Mouse (Mus musculus) olfactory bulb, adult 2 months (tissue): ENCODE results near the gene Gm3646. TPM values are rescaled to one million over a fixed set of nuclear protein-coding genes. Genes with fewer than 3 reads are reported as not detected.

Source experiments
- H3K27ac ChIP-seq: fragments of 200-500 bp; 2 replicates; pipeline ENCODE4 v1.5.1; 2012; ENCODE audit warnings: low read depth, low read length; ENCODE audit not compliant: insufficient read depth
- H3K4me1 ChIP-seq: fragments of 200-500 bp; 2 replicates; pipeline ENCODE4 v1.6.1; 2012; ENCODE audit warnings: low read length; ENCODE audit not compliant: control insufficient read depth, insufficient read depth
- H3K4me3 ChIP-seq: fragments of 200-500 bp; 2 replicates; pipeline ENCODE4 v1.5.1; 2012; ENCODE audit warnings: mild to moderate bottlenecking, low read depth, low read length, moderate library complexity; ENCODE audit not compliant: insufficient read depth
- CTCF ChIP-seq: fragments of 200-500 bp; IDR thresholded peaks from 2 replicates; pipeline ENCODE4 v1.5.1; 2012; ENCODE audit warnings: low read depth, mild to moderate bottlenecking, low read length, moderate library complexity; ENCODE audit not compliant: insufficient read depth
- POLR2A ChIP-seq: fragments of 200-500 bp; IDR thresholded peaks from 2 replicates; pipeline ENCODE4 v1.6.1; 2012; ENCODE audit warnings: mild to moderate bottlenecking, low read depth, low read length, moderate library complexity; ENCODE audit not compliant: insufficient read depth
- WGBS: fragments of 180-500 bp; shearing (Covaris S2); methylation state at CpG from one replicate; pipeline ENCODE4 v1.1.7; 2018; 5-methylcytosine and 5-hydroxymethylcytosine counted together
- polyA plus RNA-seq: library from polyadenylated mRNA; stranded (reverse); fragments of >200 nt; gene quantifications from 2 replicates; pipeline ENCODE4 v1.2.4, GENCODE M21; 2012; ENCODE audit warnings: low replicate concordance; ENCODE audit not compliant: missing spikeins, insufficient read depth, insufficient read length

Gm3646 gene
- not detected in 2 replicates for polyA plus RNA-seq

DNA sequence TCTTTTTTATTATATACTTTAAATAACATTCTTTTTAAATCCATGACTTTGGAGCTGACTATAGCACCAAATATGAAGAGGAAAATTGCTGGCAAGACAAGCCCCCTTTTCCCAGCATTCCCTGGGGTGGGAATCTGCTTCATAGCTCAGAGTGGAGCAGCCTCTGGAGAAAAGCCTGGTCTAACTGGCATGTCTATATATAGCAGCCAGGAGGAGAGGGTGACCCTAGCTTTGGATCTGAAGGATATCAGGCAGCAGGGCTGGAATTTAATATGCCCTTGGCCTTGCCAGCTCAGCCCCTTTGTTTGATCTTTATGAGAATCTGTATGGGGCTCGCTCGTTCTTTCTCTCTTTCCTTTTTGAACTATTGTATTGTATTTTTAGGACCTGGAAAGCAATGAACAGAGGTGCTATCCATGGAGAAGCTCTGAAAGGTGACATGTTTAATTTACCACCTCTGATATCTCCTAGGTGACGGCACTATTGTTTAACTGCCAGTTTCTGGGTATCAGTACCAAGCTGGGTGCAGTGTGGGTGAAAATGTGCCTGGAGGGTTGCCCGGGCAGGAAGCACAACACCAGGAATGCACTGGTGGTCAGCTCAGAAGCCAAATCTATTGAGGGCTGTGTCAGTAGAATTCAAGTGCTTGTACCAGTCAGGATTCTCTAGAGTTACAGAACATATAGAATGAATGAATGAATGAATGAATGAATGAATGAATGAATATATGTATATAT lies at the start of gene Gm3646:
Gene Gm3646 (minus strand): TSS at position 90 of the 737 bp plus-strand sequence.
- no peak within 1 kb of the TSS for H3K4me3 ChIP-seq
- no peak for TF ChIP-seq POLR2A
- TF ChIP-seq CTCF = no peak
- H3K27ac ChIP-seq = no peak within 1 kb of the TSS
- WGBS = 67% methylated on average over 4 of the region's 4 CpGs
- H3K4me1 ChIP-seq = peaks cover 2% of the 10 kb centered on the region; the same call in 1 of the 2 replicates

- 74% methylated on average over 7 of the region's 7 CpGs for WGBS
- TF ChIP-seq POLR2A (no peak), CTCF (no peak)
- Histone ChIP-seq H3K27ac (no peak overlapping the region), H3K4me3 (no peak overlapping the region), H3K4me1 (no peaks in the 10 kb centered on the region)
Measured at GRCm38 (mm10) chr1:39847066-39847465, 41.9 kb upstream of the Gm3646 start.

- no peak overlapping the region for H3K4me3 ChIP-seq
- H3K27ac ChIP-seq = no peak overlapping the region
- 86% methylated on average over 4 of the region's 4 CpGs for WGBS
- TF ChIP-seq CTCF (no peak), POLR2A (no peak)
- no peaks in the 10 kb centered on the region for H3K4me1 ChIP-seq
Measured at GRCm38 (mm10) chr1:39846031-39846550, 41.0 kb upstream of the Gm3646 start.

- no peak for TF ChIP-seq POLR2A
- TF ChIP-seq CTCF = no peak
- WGBS = 88% methylated on average over 5 of the region's 5 CpGs
- H3K4me3 ChIP-seq = no peak overlapping the region
- H3K4me1 ChIP-seq = peaks cover 4% of the 10 kb centered on the region; the same call in 1 of the 2 replicates
- no peak overlapping the region for H3K27ac ChIP-seq
Measured at GRCm38 (mm10) chr1:39843328-39843727, 38.2 kb upstream of the Gm3646 start.

DNA sequence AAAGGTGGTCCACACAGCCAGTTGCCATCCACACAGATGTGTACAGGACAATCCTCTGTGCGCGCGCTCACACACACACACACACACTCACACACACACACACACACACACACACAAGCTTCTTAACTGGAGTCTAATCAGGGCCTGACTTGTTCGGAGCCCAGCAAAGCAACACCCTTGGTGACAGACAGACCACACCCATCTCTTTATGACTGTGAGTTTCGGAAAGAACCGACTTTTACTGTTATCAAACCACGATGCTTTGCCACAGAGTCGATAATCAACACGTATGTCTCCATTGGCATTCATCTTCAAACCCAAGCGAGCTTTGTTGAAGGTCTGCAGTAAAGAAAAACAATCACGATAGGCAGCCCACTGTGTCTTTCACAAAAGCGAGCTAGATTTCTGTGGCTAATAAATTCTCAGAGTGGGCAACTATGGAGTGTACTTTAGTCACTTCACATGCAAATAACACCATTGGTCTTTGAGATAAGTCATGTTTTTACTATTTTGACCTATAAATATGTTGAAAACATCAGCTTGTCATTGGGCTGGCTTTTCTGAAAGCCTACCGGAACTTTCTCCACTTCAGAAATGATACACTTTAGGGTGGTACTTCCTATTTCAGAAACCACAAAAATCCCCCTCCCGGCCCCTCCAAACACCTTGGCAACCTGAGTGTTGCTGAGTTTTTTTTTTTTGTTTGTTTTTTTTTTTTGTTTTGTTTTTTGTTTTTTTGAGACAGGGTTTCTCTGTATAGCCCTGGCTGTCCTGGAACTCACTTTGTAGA lies 37.3 kb upstream of the Gm3646 start:
- no peak overlapping the region for H3K4me3 ChIP-seq
- no peak for TF ChIP-seq POLR2A
- TF ChIP-seq CTCF = no peak
- WGBS = 88% methylated on average over 14 of the region's 14 CpGs
- no peak overlapping the region for H3K27ac ChIP-seq
- H3K4me1 ChIP-seq = peaks cover 4% of the 10 kb centered on the region; the same call in 1 of the 2 replicates

DNA sequence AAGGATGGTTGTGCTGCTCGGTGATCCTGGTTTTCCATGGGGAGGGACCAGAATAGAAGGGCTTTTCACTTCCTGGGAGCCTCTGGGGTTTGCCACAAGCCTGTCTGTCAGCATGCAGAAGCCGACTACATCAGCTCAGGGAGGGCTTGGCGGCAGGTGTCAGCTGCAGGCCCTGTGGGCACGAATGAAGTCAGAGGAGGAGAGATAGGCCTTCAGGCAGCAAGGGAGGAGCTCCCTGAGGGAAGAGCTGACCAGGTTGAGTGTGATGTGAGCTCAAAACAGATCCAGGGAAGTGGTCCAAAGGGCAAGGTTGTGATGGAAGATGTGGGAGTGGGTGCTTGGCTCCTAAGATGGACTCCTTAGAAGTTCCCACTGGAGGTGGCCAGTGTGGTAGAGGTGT lies 35.7 kb upstream of the Gm3646 start:
- 72% methylated on average over 4 of the region's 4 CpGs for WGBS
- TF ChIP-seq CTCF = no peak
- no peak for TF ChIP-seq POLR2A
- H3K4me1 ChIP-seq = peaks cover 4% of the 10 kb centered on the region; the same call in 1 of the 2 replicates

GRCm38 (mm10) chr1:39839838-39840237 lies 34.7 kb upstream of the Gm3646 start:
- Histone ChIP-seq H3K27ac (no peak overlapping the region), H3K4me3 (no peak overlapping the region), H3K4me1 (peaks cover 4% of the 10 kb centered on the region; the same call in 1 of the 2 replicates)
- 76% methylated on average over 8 of the region's 8 CpGs for WGBS
- no peak for TF ChIP-seq CTCF
- no peak for TF ChIP-seq POLR2A

More for the DNA sequence above, 35.7 kb upstream of the Gm3646 start:
- Histone ChIP-seq H3K27ac (no peak overlapping the region), H3K4me3 (no peak overlapping the region)

DNA sequence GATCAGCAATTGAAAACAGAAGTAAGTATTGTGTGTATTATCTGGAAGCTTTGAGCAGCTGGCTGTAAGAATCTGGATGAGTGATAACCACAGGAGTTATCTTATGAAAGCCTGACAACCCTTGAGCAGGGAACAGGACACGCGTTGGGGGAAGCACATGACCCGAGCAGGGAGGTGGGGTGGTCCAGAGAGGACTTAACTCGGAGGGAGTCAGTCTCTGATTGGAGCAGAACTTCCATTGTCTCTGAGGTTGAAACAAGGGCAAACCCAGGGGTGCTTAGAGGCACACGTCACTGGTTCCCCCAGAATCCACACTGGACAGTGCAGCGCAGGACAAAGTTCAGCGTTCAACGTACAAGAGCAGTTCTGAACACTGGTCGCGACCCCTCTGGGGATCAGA lies 34.1 kb upstream of the Gm3646 start:
- Histone ChIP-seq H3K4me1 (peaks cover 4% of the 10 kb centered on the region; the same call in 1 of the 2 replicates), H3K27ac (no peak overlapping the region), H3K4me3 (no peak overlapping the region)
- TF ChIP-seq POLR2A (no peak), CTCF (no peak)
- WGBS = 50% methylated on average over 10 of the region's 10 CpGs
